Mouse (Mus musculus) urinary bladder, postnatal 36 days (tissue): ENCODE results near the gene Zbtb7b.
A peak's percentile ranks its signal among the peaks of the same experiment; 100 is the strongest.

Source experiments
- DNase-seq, 2 experiments: peaks; one replicate each; pipeline ENCODE4 v3.0.0; 2022; ENCODE audit warnings: low spot score in 2 of 2, mixed read lengths in 1 of 2

Zbtb7b gene

GRCm38 (mm10) chr3:89418861-89419250, 24.3 kb upstream of the Zbtb7b start:
- peak; percentile 60 to 82 for DNase-seq

- DNase-seq, result peak; percentile 88 to 94
Measured at GRCm38 (mm10) chr3:89418170-89418860, 23.7 kb upstream of the Zbtb7b start, which contains the start of the genes Cks1b and Shc1. Cks1b (minus strand) TSS chr3:89418383. Shc1 (plus strand) TSS chr3:89418443.

- no peak for DNase-seq
Measured at GRCm38 (mm10) chr3:89417840-89418169, 23.2 kb upstream of the Zbtb7b start.

GRCm38 (mm10) chr3:89417131-89417530, 22.6 kb upstream of the Zbtb7b start:
- DNase-seq, result no peak

- DNase-seq, result no peak
Measured at GRCm38 (mm10) chr3:89416158-89416557, 21.6 kb upstream of the Zbtb7b start.

- peak; percentile 99 to 100 for DNase-seq
Measured at GRCm38 (mm10) chr3:89411490-89412393, 17.2 kb upstream of the Zbtb7b start, which contains the start of gene Flad1. Flad1 (minus strand) TSS chr3:89411870.

GRCm38 (mm10) chr3:89410864-89411263, 16.3 kb upstream of the Zbtb7b start:
- DNase-seq, result no peak

- DNase-seq, result no peak
Measured at GRCm38 (mm10) chr3:89409701-89410100, 15.1 kb upstream of the Zbtb7b start.

GRCm38 (mm10) chr3:89408448-89408847, 13.9 kb upstream of the Zbtb7b start:
- no peak for DNase-seq

GRCm38 (mm10) chr3:89406887-89407286, 12.3 kb upstream of the Zbtb7b start:
- no peak for DNase-seq

GRCm38 (mm10) chr3:89402693-89403092, 8.1 kb upstream of the Zbtb7b start, which contains the start of gene Lenep:
Lenep (minus strand) TSS chr3:89402793.
- no peak for DNase-seq

- no peak for DNase-seq
Measured at GRCm38 (mm10) chr3:89401329-89401728, 6.8 kb upstream of the Zbtb7b start.

- DNase-seq, result no peak
Measured at GRCm38 (mm10) chr3:89396654-89397005, 2.1 kb upstream of the Zbtb7b start.

- DNase-seq, result peak in 1 of 2 experiments; percentile 67
Measured at GRCm38 (mm10) chr3:89395806-89396653, 1.5 kb upstream of the Zbtb7b start.

- DNase-seq, result no peak
Measured at GRCm38 (mm10) chr3:89395419-89395805, 836 bp upstream of the Zbtb7b start.

- peak; percentile 73 to 82 for DNase-seq
Measured at GRCm38 (mm10) chr3:89394894-89395256, 299 bp upstream of the Zbtb7b start.

GRCm38 (mm10) chr3:89393605-89394004, 971 bp downstream of the Zbtb7b start:
- DNase-seq, result peak; percentile 99

GRCm38 (mm10) chr3:89392871-89393311, 1.7 kb downstream of the Zbtb7b start:
- DNase-seq, result peak in 1 of 2 experiments; percentile 56

- peak in 1 of 2 experiments; percentile 77 for DNase-seq
Measured at GRCm38 (mm10) chr3:89391663-89392511, 2.7 kb downstream of the Zbtb7b start.

- DNase-seq, result no peak
Measured at GRCm38 (mm10) chr3:89390699-89391662, 3.6 kb downstream of the Zbtb7b start.
